Comparison of ENCODE assay signal across 28 mouse cellular contexts in the genomic region with DNA sequence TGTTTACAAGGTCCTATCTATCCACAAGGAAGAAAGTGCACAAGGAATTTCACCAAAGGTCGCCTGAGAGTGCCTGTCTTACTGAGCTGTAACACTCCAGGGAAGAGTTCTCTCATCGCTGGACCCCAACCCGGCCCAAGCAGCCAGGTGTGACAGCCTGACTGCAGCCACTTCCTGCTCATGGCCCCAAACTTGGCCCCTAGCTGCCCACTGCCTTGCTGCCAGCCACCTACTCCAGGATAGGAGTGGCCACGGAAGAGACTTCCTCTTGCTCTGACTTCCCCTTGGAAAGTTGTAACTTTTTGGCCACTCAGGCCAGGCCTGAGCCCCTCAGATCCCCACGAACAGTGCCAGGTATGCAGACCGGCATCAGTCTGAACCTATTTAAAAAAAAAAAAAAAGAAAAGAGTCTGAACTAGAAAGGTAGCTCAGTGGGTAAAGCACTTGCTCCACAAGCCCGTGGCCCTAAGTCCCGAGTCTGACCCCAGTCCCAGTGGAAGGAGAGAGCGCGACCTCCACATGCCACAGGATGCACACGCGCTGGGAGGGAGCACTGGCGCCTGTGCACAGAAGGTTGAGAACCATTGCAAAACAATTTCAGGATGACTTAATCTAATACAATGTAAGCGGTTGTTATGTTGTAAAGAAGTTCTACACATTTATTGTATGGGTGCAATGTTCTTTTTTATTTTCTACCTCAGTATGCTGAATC. TPM values are rescaled to one million over a fixed set of nuclear protein-coding genes. Genes with fewer than 3 reads are reported as not detected.
DNase-seq lines count a peak whose midpoint lies in the region; ATAC-seq and TF ChIP-seq lines count a peak whose summit lies in the region.
"Had no signal": no experiment of that assay in that cellular context is flagged by ENCODE, and none has a peak within 500 bp of the region (broad histone marks: within the 10 kb centered on the region; RNA-seq: fewer than 3 reads in every experiment).

No protein-coding gene starts in this region.

- H3K4me2 ChIP-seq in kidney, embryonic 14.5 days (replicated peaks; ENCODE audit: low read depth, low read length): no peak overlapping the region
- H3K4me2 ChIP-seq in forebrain, embryonic 13.5 days: no peak overlapping the region
- H3K4me2 ChIP-seq: heart, embryonic 12.5 days; heart, embryonic 15.5 days; hindbrain, embryonic 13.5 days; intestine, embryonic 15.5 days had no signal

- no peak overlapping the region for H3K27ac ChIP-seq in heart, adult 2 months
- H3K27ac ChIP-seq in bone marrow macrophage, adult 2 months (ENCODE audit: insufficient read depth, low read depth, low read length): 0 out of 2 replicates have a peak overlapping the region, but pooled peaks have one; percentile 27
- no peak overlapping the region for H3K27ac ChIP-seq in kidney, embryonic 14.5 days (ENCODE audit: low read depth, low read length)
- no peak overlapping the region for H3K27ac ChIP-seq in forebrain, embryonic 13.5 days
- H3K27ac ChIP-seq: forebrain, embryonic 10.5 days; heart, embryonic 15.5 days; hindbrain, embryonic 10.5 days; hindbrain, embryonic 13.5 days; intestine, embryonic 15.5 days had no signal

- H3K9ac ChIP-seq in heart, adult 2 months (ENCODE audit: low read depth, low read length): no peak overlapping the region
- no peak overlapping the region for H3K9ac ChIP-seq in kidney, embryonic 14.5 days (ENCODE audit: low read depth, low read length)
- H3K9ac ChIP-seq in forebrain, embryonic 13.5 days: no peak overlapping the region
- H3K9ac ChIP-seq: heart, embryonic 12.5 days; heart, embryonic 15.5 days; hindbrain, embryonic 13.5 days; intestine, embryonic 15.5 days had no signal

- no peak for TF ChIP-seq EP300 in heart, adult 2 months (IDR thresholded peaks at IDR 0.05; ENCODE audit: insufficient read depth, low read depth, low read length)

- H3K79me2 ChIP-seq in heart, adult 2 months (replicated peaks; ENCODE audit: control insufficient read depth, insufficient read depth, low read length): peaks cover 2% of the 10 kb centered on the region; the same call in 1 of the 2 replicates

- ATAC-seq in megakaryocyte, adult 5-6 weeks (ENCODE audit: poor library complexity, severe bottlenecking): peak; percentile 69
- no peak for ATAC-seq in kidney, embryonic 14.5 days (ENCODE audit: low FRiP score, low TSS enrichment)
- no peak for ATAC-seq in forebrain, embryonic 13.5 days
- ATAC-seq: forebrain, embryonic 14.5 days; hindbrain, embryonic 16.5 days; intestine, embryonic 15.5 days; Patski had no signal

- H3K4me1 ChIP-seq in heart, adult 2 months (ENCODE audit: control insufficient read depth, insufficient read depth, low read length): no peaks in the 10 kb centered on the region
- peaks cover 19% of the 10 kb centered on the region for H3K4me1 ChIP-seq in bone marrow macrophage, adult 2 months (ENCODE audit: control insufficient read depth, insufficient read depth, low read length)
- no peaks in the 10 kb centered on the region for H3K4me1 ChIP-seq in kidney, embryonic 14.5 days (ENCODE audit: control insufficient read depth, insufficient read depth, low read length)
- no peaks in the 10 kb centered on the region for H3K4me1 ChIP-seq in forebrain, embryonic 13.5 days
- H3K4me1 ChIP-seq: forebrain, embryonic 10.5 days; heart, embryonic 12.5 days; heart, embryonic 15.5 days; hindbrain, embryonic 10.5 days; hindbrain, embryonic 13.5 days had no signal

- 76% methylated on average over 14 of the region's 14 CpGs for WGBS in heart, adult 2 months
- 75% methylated on average over 14 of the region's 14 CpGs for WGBS in kidney, embryonic 14.5 days
- WGBS in forebrain, embryonic 13.5 days: 85% methylated on average over 14 of the region's 14 CpGs

- no peak for TF ChIP-seq POLR2A in heart, adult 2 months (IDR thresholded peaks at IDR 0.05; ENCODE audit: insufficient read depth, low read depth, low read length)
- no peak for TF ChIP-seq POLR2A in bone marrow macrophage, adult 2 months (IDR thresholded peaks at IDR 0.05; ENCODE audit: borderline replicate concordance, low read depth, low read length)

- TF ChIP-seq CTCF in heart, adult 2 months (IDR thresholded peaks at IDR 0.05): no peak
- TF ChIP-seq CTCF in bone marrow macrophage, adult 2 months (IDR thresholded peaks at IDR 0.05; ENCODE audit: low read depth, low read length): no peak

- no peaks in the 10 kb centered on the region for H3K36me3 ChIP-seq in heart, adult 2 months (ENCODE audit: control insufficient read depth, insufficient read depth, low read length)
- no peaks in the 10 kb centered on the region; the same call in 1 of the 2 replicates for H3K36me3 ChIP-seq in kidney, embryonic 14.5 days (ENCODE audit: control insufficient read depth, insufficient read depth, low read length)
- H3K36me3 ChIP-seq in forebrain, embryonic 13.5 days (ENCODE audit: poor library complexity, severe bottlenecking): peaks cover 8% of the 10 kb centered on the region; the same call in 1 of the 2 replicates
- H3K36me3 ChIP-seq: forebrain, embryonic 10.5 days; heart, embryonic 15.5 days; hindbrain, embryonic 10.5 days; intestine, embryonic 15.5 days had no signal

- peak; percentile 88 for DNase-seq in heart, adult 11 months
- DNase-seq in heart, adult 2 months: no peak
- DNase-seq: adrenal gland, postnatal 10 days; adrenal gland, postnatal 36 days; B cell, adult 2 months; cerebellum, adult 11 months; cerebellum, adult 2 months; cerebellum, adult 9-11 months; cerebellum, postnatal 25 days; embryo, embryonic 11 days; gastrocnemius, postnatal 25 days; heart, postnatal 10 days; heart, postnatal 36 days had no signal

- no peaks in the 10 kb centered on the region for H3K9me3 ChIP-seq in kidney, embryonic 14.5 days (ENCODE audit: control insufficient read depth, low read length)
- H3K9me3 ChIP-seq in forebrain, embryonic 13.5 days (replicated peaks): no peaks in the 10 kb centered on the region
- H3K9me3 ChIP-seq: forebrain, embryonic 10.5 days; G1E; heart, embryonic 12.5 days; heart, embryonic 15.5 days; hindbrain, embryonic 10.5 days; hindbrain, embryonic 13.5 days; intestine, embryonic 15.5 days had no signal

- H3K4me3 ChIP-seq in heart, adult 2 months: no peak overlapping the region
- no peak overlapping the region for H3K4me3 ChIP-seq in bone marrow macrophage, adult 2 months (ENCODE audit: insufficient read depth, low read length)
- no peak overlapping the region for H3K4me3 ChIP-seq in kidney, embryonic 14.5 days (ENCODE audit: low read length)
- H3K4me3 ChIP-seq in forebrain, embryonic 13.5 days: no peak overlapping the region
- H3K4me3 ChIP-seq: forebrain, embryonic 10.5 days; heart, embryonic 12.5 days; heart, embryonic 15.5 days; hindbrain, embryonic 10.5 days; hindbrain, embryonic 13.5 days; intestine, embryonic 15.5 days had no signal

- no peaks in the 10 kb centered on the region for H3K27me3 ChIP-seq in heart, adult 2 months (ENCODE audit: control insufficient read depth, insufficient read depth, low read length)
- no peaks in the 10 kb centered on the region for H3K27me3 ChIP-seq in kidney, embryonic 14.5 days (ENCODE audit: control insufficient read depth, insufficient read depth, low read length)
- no peaks in the 10 kb centered on the region for H3K27me3 ChIP-seq in forebrain, embryonic 13.5 days
- H3K27me3 ChIP-seq: CH12.LX; heart, embryonic 12.5 days; heart, embryonic 15.5 days; hindbrain, embryonic 13.5 days; intestine, embryonic 15.5 days; Patski had no signal

- intact Hi-C loops in heart, adult 2 months (cut with DNase I): no loop called here

RNA-seq across cellular contexts. Expression of a gene that starts 47.3 kb away (rescaled TPM):
- total RNA-seq in heart, adult 2 months (2021): 10 to 100 TPM; 62.6 to 82.3 TPM
- polyA plus RNA-seq in heart, adult 2 months (2012; rRNA removed): 22.0 and 44.5 TPM in 2 replicates
- 36.4 and 43.1 TPM in 2 replicates for polyA plus RNA-seq in bone marrow macrophage, adult 2 months (2012; ENCODE audit: insufficient read depth, insufficient read length, missing spikeins)
- total RNA-seq in megakaryocyte, adult 5-6 weeks (2015): 35.9 and 38.4 TPM in 2 replicates
- total RNA-seq in megakaryocyte, adult 5-6 weeks (2017): 35.1 and 39.4 TPM in 2 replicates
- 6.7 and 11.6 TPM in 2 replicates for polyA plus RNA-seq in kidney, embryonic 14.5 days (2014; fragmentation: Nextera tagmentation; extraction: Ambion mirVana)
- 6.6 and 8.2 TPM in 2 replicates for polyA plus RNA-seq in forebrain, embryonic 13.5 days (2015; fragmentation: Nextera tagmentation; extraction: Ambion mirVana)
